Mouse (Mus musculus) liver, postnatal 0 days (tissue): ENCODE results near the gene Tmem82. TPM values are rescaled to one million over a fixed set of nuclear protein-coding genes. Genes with fewer than 3 reads are reported as not detected.
"Not testable (repeated sequence)": the region's sequence is repeated elsewhere in the genome, so short reads cannot be mapped to it uniquely, and the experiment has no call there.

Source experiments
- ATAC-seq: fragments of 200-750 bp; cut with Nextera tagmentation; 2 replicates; pipeline ENCODE4 v1.8.0; 2017; ENCODE audit warnings: mild to moderate bottlenecking, moderate library complexity
- DNase-seq: peaks from one replicate; pipeline ENCODE4 v3.0.0-alpha.2; 2016
- H3K27ac ChIP-seq: fragments of 300-500 bp; sonication (generic); 2 replicates; pipeline ENCODE4 v1.5.1; 2014; ENCODE audit warnings: antibody characterized with exemption, moderate library complexity, mild to moderate bottlenecking, low read depth
- H3K27me3 ChIP-seq: fragments of 300-500 bp; sonication (generic); 2 replicates; pipeline ENCODE4 v1.6.1; 2014; ENCODE audit warnings: low read length, control low read depth, mixed read lengths; ENCODE audit not compliant: insufficient read depth
- H3K36me3 ChIP-seq: fragments of 300-500 bp; sonication (generic); replicated peaks from 2 replicates; pipeline ENCODE4 v1.6.1; 2014; ENCODE audit warnings: mild to moderate bottlenecking, control low read depth, low read length, moderate library complexity, mixed read lengths; ENCODE audit not compliant: insufficient read depth
- H3K4me1 ChIP-seq: fragments of 300-500 bp; sonication (generic); 2 replicates; pipeline ENCODE4 v1.6.1; 2014; ENCODE audit warnings: antibody characterized with exemption, mild to moderate bottlenecking, control low read depth; ENCODE audit not compliant: insufficient read depth
- H3K4me2 ChIP-seq: fragments of 300-500 bp; sonication (generic); 2 replicates; pipeline ENCODE4 v1.6.1; 2014; ENCODE audit warnings: low read depth, mild to moderate bottlenecking, low read length, moderate library complexity, mixed read lengths
- H3K4me3 ChIP-seq: fragments of 300-500 bp; sonication (generic); 2 replicates; pipeline ENCODE4 v1.5.1; 2014; ENCODE audit warnings: low read depth, low read length
- H3K9ac ChIP-seq: fragments of 300-500 bp; sonication (generic); replicated peaks from 2 replicates; pipeline ENCODE4 v1.6.1; 2014; ENCODE audit warnings: mild to moderate bottlenecking, moderate library complexity
- H3K9me3 ChIP-seq: fragments of 300-500 bp; sonication (generic); 2 replicates; pipeline ENCODE4 v1.6.1; 2016; ENCODE audit warnings: mild to moderate bottlenecking, control low read depth, low read length, mixed read lengths
- CTCF ChIP-seq: sonication (generic); IDR thresholded peaks from 2 replicates; pipeline ENCODE4 v1.5.1; 2016; ENCODE audit warnings: antibody characterized with exemption, low read depth
- EP300 ChIP-seq: IDR thresholded peaks from 2 replicates; pipeline ENCODE4 v1.6.1; 2016; ENCODE audit warnings: antibody characterized with exemption, low read depth, mild to moderate bottlenecking
- WGBS: fragments of 180-500 bp; shearing (Covaris S2); extraction: QIAGEN DNeasy Blood & Tissue Kit; methylation state at CpG from one replicate; pipeline ENCODE4 v1.1.7; 2014; ENCODE audit not compliant: insufficient replicate concordance; 5-methylcytosine and 5-hydroxymethylcytosine counted together
- polyA plus RNA-seq: library from polyadenylated mRNA; unstranded; fragments of >200 nt; fragmentation: Nextera tagmentation; extraction: Ambion mirVana; gene quantifications from 2 replicates; pipeline ENCODE4 v1.2.1, GENCODE M21; 2015

The Tmem82 gene
- polyA plus RNA-seq, 1 experiment from 2014 or later, result 17.3 TPM

DNA sequence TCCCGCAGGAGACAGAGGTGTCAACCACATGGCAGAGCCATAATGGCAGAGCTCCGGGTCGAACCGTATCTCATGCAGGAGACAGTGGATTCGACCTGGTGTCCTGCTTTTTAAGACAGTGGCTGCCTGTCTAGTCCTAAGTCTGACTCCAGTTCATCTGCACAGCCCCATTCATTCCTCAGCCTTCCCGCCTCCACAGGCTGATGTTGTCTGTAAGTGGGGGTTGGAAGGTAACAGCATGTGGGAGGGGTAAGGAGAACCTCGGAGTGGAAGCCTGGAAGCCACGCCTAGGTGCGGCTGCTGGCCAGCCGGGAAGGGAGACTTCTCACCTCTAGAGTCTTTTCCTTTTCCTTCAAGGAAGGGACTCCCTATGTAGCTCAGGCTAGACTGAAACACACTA lies 46.5 kb downstream of the Tmem82 start:
- H3K36me3 ChIP-seq, result no peaks in the 10 kb centered on the region
- 62% methylated on average over 10 of the region's 10 CpGs for WGBS
- no peaks in the 10 kb centered on the region for H3K27me3 ChIP-seq
- no peak overlapping the region for H3K4me3 ChIP-seq
- H3K9ac ChIP-seq, result no peak overlapping the region
- peak overlapping the region; percentile 75; the same call in 1 of the 2 replicates for H3K27ac ChIP-seq
- TF ChIP-seq EP300, result no peak
- TF ChIP-seq CTCF, result no peak
- H3K4me2 ChIP-seq, result no peak overlapping the region
- no peaks in the 10 kb centered on the region for H3K9me3 ChIP-seq
- H3K4me1 ChIP-seq, result peaks cover 26% of the 10 kb centered on the region
- DNase-seq (peak; percentile 9), ATAC-seq (no peak)

DNA sequence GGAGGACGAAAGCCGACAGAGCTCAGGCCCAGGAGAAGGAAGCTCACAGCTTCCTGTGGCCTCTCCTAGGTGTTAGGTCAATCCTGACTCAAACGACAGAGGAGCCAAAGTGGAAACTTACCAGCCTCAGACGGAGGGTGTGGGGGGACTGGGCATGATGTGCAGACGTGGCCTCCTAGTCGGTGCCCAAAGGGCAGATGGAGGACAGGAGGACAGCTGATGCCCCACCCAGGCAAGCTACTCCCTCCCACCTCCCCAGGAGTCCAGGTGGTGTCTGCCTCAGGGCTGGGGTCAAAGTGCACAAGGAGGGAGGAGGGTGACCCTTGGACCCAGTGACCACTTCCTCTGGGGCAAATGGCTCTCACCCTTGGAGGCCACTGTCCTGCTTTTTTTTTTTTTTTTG lies 47.1 kb downstream of the Tmem82 start:
- WGBS, result 38% methylated on average over 6 of the region's 6 CpGs

DNA sequence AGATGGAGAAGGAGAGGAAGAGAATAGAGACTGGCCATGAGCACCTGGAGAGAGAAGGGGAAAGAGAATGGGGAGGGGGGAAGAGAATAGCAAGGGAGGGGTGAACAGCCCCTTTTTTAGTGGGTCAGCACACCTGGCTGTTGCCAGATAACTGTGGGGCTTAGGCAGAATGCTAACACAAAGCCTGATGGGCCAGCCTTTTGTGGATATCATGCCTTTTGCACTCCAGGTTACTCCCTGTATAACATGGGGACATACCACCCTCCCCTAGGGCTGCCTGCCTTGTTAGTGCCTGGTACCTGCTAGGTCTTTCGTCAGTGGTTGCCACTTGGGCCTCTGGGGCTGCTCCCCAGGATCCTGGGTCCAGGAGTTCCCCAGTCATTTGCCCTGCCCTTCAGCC lies 47.6 kb downstream of the Tmem82 start:
- ATAC-seq, result no peak

More for the DNA sequence above, 47.1 kb downstream of the Tmem82 start:
- Histone ChIP-seq H3K4me1 (peaks cover 26% of the 10 kb centered on the region), H3K9me3 (no peaks in the 10 kb centered on the region), H3K27ac (peak overlapping the region; percentile 51), H3K4me2 (no peak overlapping the region), H3K36me3 (no peaks in the 10 kb centered on the region), H3K9ac (no peak overlapping the region), H3K4me3 (no peak overlapping the region), H3K27me3 (no peaks in the 10 kb centered on the region)
- DNase-seq (peak; percentile 17), ATAC-seq (no peak)
- TF ChIP-seq CTCF (no peak), EP300 (no peak)

DNA sequence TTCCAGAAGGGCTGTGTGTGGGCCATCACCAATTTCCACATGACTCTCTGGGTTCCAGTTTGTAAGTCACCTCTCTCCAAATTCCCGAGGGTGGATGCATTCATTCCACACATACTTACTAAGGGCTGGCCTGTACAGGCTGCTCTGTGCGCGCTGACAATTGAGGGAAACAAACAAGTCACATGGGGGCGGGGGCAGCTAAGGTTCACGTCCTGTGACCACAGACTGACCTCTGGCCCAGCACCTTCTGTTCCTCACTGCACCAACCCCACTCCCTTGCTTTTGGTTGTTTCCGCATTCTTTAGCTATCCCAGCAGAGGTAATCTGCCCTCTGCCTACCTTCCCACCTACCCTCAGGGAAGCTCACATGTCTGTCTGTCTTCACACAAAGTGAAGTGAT lies 48.4 kb downstream of the Tmem82 start:
- Histone ChIP-seq H3K27ac (no peak overlapping the region), H3K36me3 (no peaks in the 10 kb centered on the region), H3K9ac (no peak overlapping the region), H3K4me1 (peaks cover 26% of the 10 kb centered on the region), H3K4me3 (no peak overlapping the region), H3K9me3 (no peaks in the 10 kb centered on the region), H3K27me3 (no peaks in the 10 kb centered on the region), H3K4me2 (no peak overlapping the region)
- DNase-seq, result peak; percentile 41
- no peak for TF ChIP-seq EP300
- TF ChIP-seq CTCF, result no peak
- ATAC-seq, result peak; percentile 60; the same call in 1 of the 2 replicates
- 52% methylated on average over 6 of the region's 6 CpGs for WGBS

More for the DNA sequence above, 47.6 kb downstream of the Tmem82 start:
- H3K4me1 ChIP-seq, result peaks cover 26% of the 10 kb centered on the region
- DNase-seq, result no peak
- 73% methylated on average over 1 of the region's 1 CpGs for WGBS
- H3K9me3 ChIP-seq, result no peaks in the 10 kb centered on the region
- no peak overlapping the region for H3K9ac ChIP-seq
- H3K4me3 ChIP-seq, result no peak overlapping the region
- H3K27me3 ChIP-seq, result no peaks in the 10 kb centered on the region
- peak overlapping the region; percentile 14; the same call in 1 of the 2 replicates for H3K4me2 ChIP-seq
- no peaks in the 10 kb centered on the region for H3K36me3 ChIP-seq
- TF ChIP-seq EP300, result no peak
- no peak for TF ChIP-seq CTCF
- peak overlapping the region; percentile 51 for H3K27ac ChIP-seq

DNA sequence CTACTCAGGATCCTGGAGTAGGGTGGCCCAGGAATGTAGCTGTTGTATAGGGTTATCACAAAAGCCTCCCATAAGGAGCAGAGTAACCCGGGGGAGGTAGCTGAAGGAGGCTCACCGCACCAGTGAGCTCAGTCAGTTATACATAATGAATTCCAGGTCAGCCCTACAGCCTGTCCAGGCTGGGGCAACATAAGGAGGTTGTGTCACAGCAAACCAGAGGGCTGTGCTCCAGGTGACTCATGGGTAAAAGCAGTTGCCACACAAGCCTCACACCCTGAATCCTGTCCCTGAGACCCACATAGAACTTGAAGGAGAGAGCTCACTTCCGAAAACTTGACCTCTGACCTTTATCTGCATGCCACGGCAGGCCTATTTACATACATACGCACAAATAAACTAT lies 49.5 kb downstream of the Tmem82 start:
- WGBS, result 77% methylated on average over 5 of the region's 5 CpGs
- Histone ChIP-seq H3K9ac (no peak overlapping the region), H3K9me3 (no peaks in the 10 kb centered on the region), H3K4me3 (no peak overlapping the region), H3K4me1 (peaks cover 26% of the 10 kb centered on the region), H3K4me2 (no peak overlapping the region), H3K27ac (peak overlapping the region; percentile 11; the same call in 1 of the 2 replicates), H3K27me3 (no peaks in the 10 kb centered on the region), H3K36me3 (no peaks in the 10 kb centered on the region)
- TF ChIP-seq CTCF, result no peak
- TF ChIP-seq EP300, result no peak
- DNase-seq (no peak), ATAC-seq (no peak)

DNA sequence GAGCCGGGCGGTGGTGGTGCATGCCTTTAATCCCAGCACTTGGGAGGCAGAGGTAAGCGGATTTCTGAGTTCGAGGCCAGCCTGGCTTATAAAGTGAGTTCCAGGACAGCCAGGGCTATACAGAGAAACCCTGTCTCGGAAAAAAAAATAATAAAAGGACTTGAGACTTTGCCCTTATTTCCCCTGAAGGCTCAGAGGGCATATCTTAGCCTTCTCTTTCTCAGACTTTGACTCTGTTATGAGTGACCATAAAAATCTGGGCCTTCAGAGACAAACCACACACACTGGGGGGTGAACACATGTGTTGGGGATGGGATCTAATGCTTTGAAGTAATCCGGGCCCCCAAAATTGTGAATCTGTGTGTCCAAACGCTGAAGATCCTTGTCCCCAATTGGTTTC lies 51.3 kb downstream of the Tmem82 start:
- not testable (repeated sequence) for H3K9ac ChIP-seq, H3K36me3 ChIP-seq, H3K27me3 ChIP-seq, H3K4me2 ChIP-seq, ATAC-seq, H3K27ac ChIP-seq, H3K4me3 ChIP-seq, DNase-seq, H3K9me3 ChIP-seq
- WGBS, result 84% methylated on average over 7 of the region's 7 CpGs
- H3K4me1 ChIP-seq, result peaks cover 16% of the 10 kb centered on the region; the same call in 1 of the 2 replicates

DNA sequence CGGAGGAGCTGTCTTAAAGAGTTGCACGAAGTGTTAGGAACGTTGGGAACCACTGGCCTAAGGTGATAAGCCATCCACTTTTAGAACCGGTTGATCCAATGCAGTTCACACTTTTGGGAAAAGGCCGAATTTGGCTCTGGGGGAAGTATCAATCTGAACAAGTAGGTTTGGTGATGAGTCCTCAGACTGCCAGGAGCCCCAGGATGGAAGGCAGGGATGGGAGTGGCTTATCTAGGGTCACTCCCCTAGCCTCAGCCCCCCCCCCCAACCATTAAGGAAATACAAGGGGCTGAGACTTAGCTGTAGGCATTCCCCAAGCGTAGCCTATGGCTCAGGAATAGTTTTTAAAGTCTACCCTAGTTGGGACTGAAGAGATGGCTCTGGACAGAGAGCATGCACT lies 52.2 kb downstream of the Tmem82 start:
- TF ChIP-seq EP300 (no peak), CTCF (no peak)
- Histone ChIP-seq H3K27ac (no peak overlapping the region), H3K36me3 (no peaks in the 10 kb centered on the region), H3K4me2 (no peak overlapping the region), H3K4me3 (no peak overlapping the region), H3K9ac (no peak overlapping the region), H3K27me3 (no peaks in the 10 kb centered on the region), H3K4me1 (peaks cover 9% of the 10 kb centered on the region; the same call in 1 of the 2 replicates), H3K9me3 (no peaks in the 10 kb centered on the region)
- WGBS, result 83% methylated on average over 6 of the region's 6 CpGs
- ATAC-seq (no peak), DNase-seq (no peak)
